Mouse (Mus musculus): Measurements from ENCODE around the gene C1qtnf12. TPM values are rescaled to one million over a fixed set of nuclear protein-coding genes. Genes with fewer than 3 reads are reported as not detected.

Gene C1qtnf12
- polyA plus RNA-seq, 1 experiment from 2014 or later, result 68.2 TPM

DNA sequence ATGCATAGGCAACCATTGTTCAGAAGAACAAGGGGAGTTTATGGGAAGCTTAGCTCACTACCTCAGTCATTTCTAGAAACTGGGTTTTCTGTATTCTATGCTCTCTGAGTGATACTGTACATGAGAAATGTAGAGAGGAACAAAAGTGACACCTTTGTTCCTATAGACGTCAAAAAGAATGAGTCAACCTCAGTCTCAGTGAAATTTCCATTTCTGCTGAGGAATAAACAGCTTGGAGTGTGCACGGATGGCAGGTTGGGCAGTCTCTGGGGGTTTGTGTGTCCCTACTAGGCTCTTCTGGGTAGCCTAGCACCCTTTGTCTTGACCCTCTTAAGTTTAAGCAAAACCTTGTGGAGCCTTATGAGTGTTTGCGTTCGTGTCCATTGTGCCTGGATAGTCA, 46.3 kb downstream of the C1qtnf12 start:
- Histone ChIP-seq H3K4me1 (no peaks in the 10 kb centered on the region), H3K9me3 (replicated peaks) (no peaks in the 10 kb centered on the region), H3K9ac (no peak overlapping the region), H3K27ac (replicated peaks) (no peak overlapping the region), H3K4me2 (replicated peaks) (no peak overlapping the region), H3K4me3 (replicated peaks) (no peak overlapping the region), H3K27me3 (no peaks in the 10 kb centered on the region), H3K36me3 (peaks cover 92% of the 10 kb centered on the region)
- 95% methylated on average over 4 of the region's 4 CpGs for WGBS
- no peak for ATAC-seq (ENCODE audit: insufficient number of reproducible peaks, low FRiP score, low TSS enrichment, low read depth)

DNA sequence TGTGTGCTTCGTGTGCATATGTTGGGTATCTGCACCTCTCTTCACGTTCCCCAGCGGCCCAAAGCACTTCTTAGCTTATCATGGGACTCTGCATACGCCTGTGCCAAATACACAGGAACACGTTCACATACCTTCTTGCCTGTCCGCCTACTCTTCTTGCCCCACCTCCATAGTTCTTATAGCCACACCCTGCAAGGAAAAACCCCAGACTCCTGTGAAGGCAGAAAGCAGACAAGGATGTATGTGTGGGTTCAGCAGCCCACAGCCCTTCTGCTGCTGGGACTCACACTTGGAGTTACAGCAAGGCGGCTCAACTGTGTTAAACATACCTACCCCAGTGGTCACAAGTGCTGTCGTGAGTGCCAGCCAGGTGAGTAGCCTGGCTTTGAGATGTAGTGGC, 51.5 kb downstream of the C1qtnf12 start, which contains the start of gene Tnfrsf4:
TSS of gene Tnfrsf4 (plus strand) at position 207 of the 400 bp plus-strand sequence.
- Histone ChIP-seq H3K27me3 (no peaks in the 10 kb centered on the region), H3K9ac (no peak within 1 kb of the TSS), H3K4me1 (no peaks in the 10 kb centered on the region), H3K4me2 (replicated peaks) (no peak within 1 kb of the TSS), H3K9me3 (replicated peaks) (no peaks in the 10 kb centered on the region), H3K27ac (replicated peaks) (no peak within 1 kb of the TSS), H3K4me3 (replicated peaks) (no peak within 1 kb of the TSS), H3K36me3 (peaks cover 59% of the 10 kb centered on the region)
- WGBS, result 75% methylated on average over 8 of the region's 8 CpGs
- ATAC-seq (ENCODE audit: insufficient number of reproducible peaks, low FRiP score, low TSS enrichment, low read depth), result no peak; the same call in 1 of the 2 replicates

- Histone ChIP-seq H3K27me3 (no peaks in the 10 kb centered on the region), H3K4me2 (replicated peaks) (no peak overlapping the region), H3K4me3 (replicated peaks) (no peak overlapping the region), H3K9me3 (replicated peaks) (no peaks in the 10 kb centered on the region), H3K36me3 (peaks cover 51% of the 10 kb centered on the region), H3K4me1 (no peaks in the 10 kb centered on the region), H3K9ac (no peak overlapping the region), H3K27ac (replicated peaks) (no peak overlapping the region)
- ATAC-seq (ENCODE audit: insufficient number of reproducible peaks, low FRiP score, low TSS enrichment, low read depth), result no peak
- WGBS, result 86% methylated on average over 2 of the region's 2 CpGs
Measured at GRCm38 (mm10) chr4:156014436-156014835, 52.3 kb downstream of the C1qtnf12 start.

Other genes starting within 250 kb of the C1qtnf12 start
- 1.6 and 2.2 TPM in 2 replicates for gene Tmem240, start 227.5 kb upstream of the C1qtnf12 start, polyA plus RNA-seq (2015; fragmentation: Nextera tagmentation; extraction: Ambion mirVana)
- 84.9 and 89.9 TPM in 2 replicates for gene Atad3a, start 201.2 kb upstream of the C1qtnf12 start, polyA plus RNA-seq (2015; fragmentation: Nextera tagmentation; extraction: Ambion mirVana)
- gene Vwa1, start 187.6 kb upstream of the C1qtnf12 start, polyA plus RNA-seq (2015; fragmentation: Nextera tagmentation; extraction: Ambion mirVana), result 14.2 and 17.4 TPM in 2 replicates
- 0.76 and 1.2 TPM in 2 replicates for gene Tmem88b, start 176.4 kb upstream of the C1qtnf12 start, polyA plus RNA-seq (2015; fragmentation: Nextera tagmentation; extraction: Ambion mirVana)
- gene Ankrd65, start 171.9 kb upstream of the C1qtnf12 start, polyA plus RNA-seq (2015; fragmentation: Nextera tagmentation; extraction: Ambion mirVana), result 0.29 and 0.71 TPM in 2 replicates
- 175 and 191 TPM in 2 replicates for gene Mrpl20, start 159.4 kb upstream of the C1qtnf12 start, polyA plus RNA-seq (2015; fragmentation: Nextera tagmentation; extraction: Ambion mirVana)
- 198 and 206 TPM in 2 replicates for gene Ccnl2, start 149.8 kb upstream of the C1qtnf12 start, polyA plus RNA-seq (2015; fragmentation: Nextera tagmentation; extraction: Ambion mirVana)
- 142 TPM in 2 replicates for gene Aurkaip1, start 131.0 kb upstream of the C1qtnf12 start, polyA plus RNA-seq (2015; fragmentation: Nextera tagmentation; extraction: Ambion mirVana)
- 137 and 141 TPM in 2 replicates for gene Mxra8, start 122.6 kb upstream of the C1qtnf12 start, polyA plus RNA-seq (2015; fragmentation: Nextera tagmentation; extraction: Ambion mirVana)
- 10.0 and 12.2 TPM in 2 replicates for gene Dvl1, start 114.9 kb upstream of the C1qtnf12 start, polyA plus RNA-seq (2015; fragmentation: Nextera tagmentation; extraction: Ambion mirVana)
- 0.48 and 0.56 TPM in 2 replicates for gene Tas1r3, start 99.0 kb upstream of the C1qtnf12 start, polyA plus RNA-seq (2015; fragmentation: Nextera tagmentation; extraction: Ambion mirVana)
- gene Cptp, start 92.9 kb upstream of the C1qtnf12 start, polyA plus RNA-seq (2015; fragmentation: Nextera tagmentation; extraction: Ambion mirVana), result 18.0 and 20.1 TPM in 2 replicates
- 71.7 and 73.1 TPM in 2 replicates for gene Ints11, start 92.8 kb upstream of the C1qtnf12 start, polyA plus RNA-seq (2015; fragmentation: Nextera tagmentation; extraction: Ambion mirVana)
- 62.6 and 63.6 TPM in 2 replicates for gene Pusl1, start 70.5 kb upstream of the C1qtnf12 start, polyA plus RNA-seq (2015; fragmentation: Nextera tagmentation; extraction: Ambion mirVana)
- gene Acap3, start 70.5 kb upstream of the C1qtnf12 start, polyA plus RNA-seq (2015; fragmentation: Nextera tagmentation; extraction: Ambion mirVana), result 25.1 and 26.2 TPM in 2 replicates
- gene Ube2j2, start 18.5 kb upstream of the C1qtnf12 start, polyA plus RNA-seq (2015; fragmentation: Nextera tagmentation; extraction: Ambion mirVana), result 108 and 109 TPM in 2 replicates
- gene B3galt6, start 30.3 kb downstream of the C1qtnf12 start, polyA plus RNA-seq (2015; fragmentation: Nextera tagmentation; extraction: Ambion mirVana), result 16.6 and 16.7 TPM in 2 replicates
- gene Sdf4, start 30.6 kb downstream of the C1qtnf12 start, polyA plus RNA-seq (2015; fragmentation: Nextera tagmentation; extraction: Ambion mirVana), result 165 and 172 TPM in 2 replicates
- gene Tnfrsf4, start 51.5 kb downstream of the C1qtnf12 start, polyA plus RNA-seq (2015; fragmentation: Nextera tagmentation; extraction: Ambion mirVana), result 1.1 and 1.2 TPM in 2 replicates
- gene Tnfrsf18, start 63.8 kb downstream of the C1qtnf12 start, polyA plus RNA-seq (2015; fragmentation: Nextera tagmentation; extraction: Ambion mirVana), result 6.0 and 7.1 TPM in 2 replicates
- 4.0 and 4.3 TPM in 2 replicates for gene Ttll10, start 97.1 kb downstream of the C1qtnf12 start, polyA plus RNA-seq (2015; fragmentation: Nextera tagmentation; extraction: Ambion mirVana)
- 32.8 and 33.5 TPM in 2 replicates for gene 9430015G10Rik, start 147.7 kb downstream of the C1qtnf12 start, polyA plus RNA-seq (2015; fragmentation: Nextera tagmentation; extraction: Ambion mirVana)
- 0.67 and 1.8 TPM in 2 replicates for gene Rnf223, start 168.2 kb downstream of the C1qtnf12 start, polyA plus RNA-seq (2015; fragmentation: Nextera tagmentation; extraction: Ambion mirVana)
- 72.1 and 82.0 TPM in 2 replicates for gene Agrn, start 235.2 kb downstream of the C1qtnf12 start, polyA plus RNA-seq (2015; fragmentation: Nextera tagmentation; extraction: Ambion mirVana)
- gene Isg15, start 238.5 kb downstream of the C1qtnf12 start, polyA plus RNA-seq (2015; fragmentation: Nextera tagmentation; extraction: Ambion mirVana), result 4.1 and 4.4 TPM in 2 replicates
- gene AW011738, start 241.0 kb downstream of the C1qtnf12 start, polyA plus RNA-seq (2015; fragmentation: Nextera tagmentation; extraction: Ambion mirVana), result 3.1 and 3.6 TPM in 2 replicates